Mouse (Mus musculus): ENCODE results near the gene Palld. TPM values are rescaled to one million over a fixed set of nuclear protein-coding genes. Genes with fewer than 3 reads are reported as not detected.
A peak's percentile ranks its signal among the peaks of the same experiment; 100 is the strongest.

The Palld gene
- polyA plus RNA-seq, 1 experiment from 2014 or later: 64.6 TPM

- Histone ChIP-seq H3K9ac (no peak overlapping the region), H3K4me2 (replicated peaks) (no peak overlapping the region), H3K36me3 (no peaks in the 10 kb centered on the region), H3K4me3 (no peak overlapping the region), H3K9me3 (replicated peaks) (no peaks in the 10 kb centered on the region), H3K27ac (peak overlapping the region; percentile 23), H3K27me3 (no peaks in the 10 kb centered on the region), H3K4me1 (peaks cover 6% of the 10 kb centered on the region; the same call in 1 of the 2 replicates)
- WGBS: 42% methylated on average over 7 of the region's 7 CpGs
- ATAC-seq (ENCODE audit: low FRiP score): no peak; the same call in 1 of the 2 replicates
Measured at GRCm38 (mm10) chr8:61848581-61849162, 53.8 kb downstream of the Palld start.

- H3K36me3 ChIP-seq: no peaks in the 10 kb centered on the region
- no peak overlapping the region for H3K4me3 ChIP-seq
- ATAC-seq (ENCODE audit: low FRiP score): no peak
- H3K4me2 ChIP-seq (replicated peaks): no peak overlapping the region
- H3K27me3 ChIP-seq: no peaks in the 10 kb centered on the region
- H3K27ac ChIP-seq: no peak overlapping the region
- H3K9me3 ChIP-seq (replicated peaks): no peaks in the 10 kb centered on the region
- peaks cover 6% of the 10 kb centered on the region; the same call in 1 of the 2 replicates for H3K4me1 ChIP-seq
- no peak overlapping the region for H3K9ac ChIP-seq
- 84% methylated on average over 5 of the region's 5 CpGs for WGBS
Measured at GRCm38 (mm10) chr8:61847494-61847893, 55.0 kb downstream of the Palld start.

GRCm38 (mm10) chr8:61844992-61845391 is 57.5 kb downstream of the Palld start:
- 82% methylated on average over 2 of the region's 2 CpGs for WGBS
- Histone ChIP-seq H3K4me2 (replicated peaks) (no peak overlapping the region), H3K27ac (no peak overlapping the region), H3K27me3 (no peaks in the 10 kb centered on the region), H3K4me3 (no peak overlapping the region), H3K36me3 (no peaks in the 10 kb centered on the region), H3K9ac (no peak overlapping the region), H3K9me3 (replicated peaks) (no peaks in the 10 kb centered on the region), H3K4me1 (peaks cover 6% of the 10 kb centered on the region; the same call in 1 of the 2 replicates)
- ATAC-seq (ENCODE audit: low FRiP score): no peak

GRCm38 (mm10) chr8:61844575-61844974 is 57.9 kb downstream of the Palld start:
- Histone ChIP-seq H3K4me2 (replicated peaks) (no peak overlapping the region), H3K4me3 (no peak overlapping the region), H3K36me3 (no peaks in the 10 kb centered on the region), H3K4me1 (peaks cover 6% of the 10 kb centered on the region; the same call in 1 of the 2 replicates), H3K27ac (no peak overlapping the region), H3K27me3 (no peaks in the 10 kb centered on the region), H3K9me3 (replicated peaks) (no peaks in the 10 kb centered on the region), H3K9ac (no peak overlapping the region)
- ATAC-seq (ENCODE audit: low FRiP score): no peak
- WGBS: 79% methylated on average over 4 of the region's 4 CpGs

- no peak overlapping the region for H3K4me2 ChIP-seq (replicated peaks)
- no peaks in the 10 kb centered on the region for H3K36me3 ChIP-seq
- peaks cover 2% of the 10 kb centered on the region; the same call in 1 of the 2 replicates for H3K4me1 ChIP-seq
- 89% methylated on average over 8 of the region's 8 CpGs for WGBS
- H3K27ac ChIP-seq: no peak overlapping the region
- no peak overlapping the region for H3K9ac ChIP-seq
- H3K4me3 ChIP-seq: no peak overlapping the region
- H3K9me3 ChIP-seq (replicated peaks): no peaks in the 10 kb centered on the region
- no peaks in the 10 kb centered on the region for H3K27me3 ChIP-seq
- ATAC-seq (ENCODE audit: low FRiP score): no peak
Measured at GRCm38 (mm10) chr8:61843776-61844175, 58.7 kb downstream of the Palld start.

GRCm38 (mm10) chr8:61833211-61833610 is 69.3 kb downstream of the Palld start:
- Histone ChIP-seq H3K4me2 (replicated peaks) (no peak overlapping the region), H3K9ac (no peak overlapping the region), H3K4me3 (no peak overlapping the region), H3K27ac (no peak overlapping the region), H3K9me3 (replicated peaks) (no peaks in the 10 kb centered on the region), H3K4me1 (no peaks in the 10 kb centered on the region), H3K36me3 (no peaks in the 10 kb centered on the region), H3K27me3 (no peaks in the 10 kb centered on the region)
- no peak for ATAC-seq (ENCODE audit: low FRiP score)
- WGBS: 86% methylated on average over 3 of the region's 3 CpGs

GRCm38 (mm10) chr8:61831944-61832343 is 70.5 kb downstream of the Palld start:
- Histone ChIP-seq H3K9ac (no peak overlapping the region), H3K9me3 (replicated peaks) (no peaks in the 10 kb centered on the region), H3K4me3 (no peak overlapping the region), H3K27me3 (no peaks in the 10 kb centered on the region), H3K4me2 (replicated peaks) (no peak overlapping the region), H3K36me3 (no peaks in the 10 kb centered on the region), H3K27ac (no peak overlapping the region), H3K4me1 (no peaks in the 10 kb centered on the region)
- 81% methylated on average over 4 of the region's 4 CpGs for WGBS
- no peak for ATAC-seq (ENCODE audit: low FRiP score)

GRCm38 (mm10) chr8:61830821-61831220 is 71.7 kb downstream of the Palld start:
- Histone ChIP-seq H3K9ac (no peak overlapping the region), H3K4me2 (replicated peaks) (no peak overlapping the region), H3K36me3 (no peaks in the 10 kb centered on the region), H3K4me1 (no peaks in the 10 kb centered on the region), H3K27me3 (no peaks in the 10 kb centered on the region), H3K4me3 (no peak overlapping the region), H3K27ac (no peak overlapping the region), H3K9me3 (replicated peaks) (no peaks in the 10 kb centered on the region)
- 53% methylated on average over 6 of the region's 6 CpGs for WGBS
- ATAC-seq (ENCODE audit: low FRiP score): no peak

- Histone ChIP-seq H3K9ac (no peak overlapping the region), H3K36me3 (no peaks in the 10 kb centered on the region), H3K27ac (no peak overlapping the region), H3K9me3 (replicated peaks) (no peaks in the 10 kb centered on the region), H3K27me3 (no peaks in the 10 kb centered on the region), H3K4me2 (replicated peaks) (no peak overlapping the region), H3K4me1 (peaks cover 12% of the 10 kb centered on the region), H3K4me3 (no peak overlapping the region)
- WGBS: 82% methylated on average over 3 of the region's 3 CpGs
- ATAC-seq (ENCODE audit: low FRiP score): no peak
Measured at GRCm38 (mm10) chr8:61824563-61824962, 77.9 kb downstream of the Palld start.

GRCm38 (mm10) chr8:61823157-61823556 is 79.3 kb downstream of the Palld start:
- ATAC-seq (ENCODE audit: low FRiP score): no peak
- peaks cover 12% of the 10 kb centered on the region for H3K4me1 ChIP-seq

GRCm38 (mm10) chr8:61803764-61804163 is 98.7 kb downstream of the Palld start:
- Histone ChIP-seq H3K4me1 (no peaks in the 10 kb centered on the region), H3K9me3 (replicated peaks) (no peaks in the 10 kb centered on the region), H3K9ac (no peak overlapping the region), H3K4me3 (no peak overlapping the region), H3K27me3 (no peaks in the 10 kb centered on the region), H3K36me3 (no peaks in the 10 kb centered on the region), H3K4me2 (replicated peaks) (no peak overlapping the region), H3K27ac (no peak overlapping the region)
- ATAC-seq (ENCODE audit: low FRiP score): no peak
- WGBS: 88% methylated on average over 2 of the region's 2 CpGs

More at GRCm38 (mm10) chr8:61823157-61823556, 79.3 kb downstream of the Palld start:
- H3K36me3 ChIP-seq: no peaks in the 10 kb centered on the region
- 32% methylated on average over 5 of the region's 5 CpGs for WGBS
- no peaks in the 10 kb centered on the region for H3K27me3 ChIP-seq
- no peak overlapping the region for H3K9ac ChIP-seq
- H3K9me3 ChIP-seq (replicated peaks): no peaks in the 10 kb centered on the region
- no peak overlapping the region for H3K4me3 ChIP-seq
- H3K27ac ChIP-seq: no peak overlapping the region
- H3K4me2 ChIP-seq (replicated peaks): no peak overlapping the region

- 84% methylated on average over 2 of the region's 2 CpGs for WGBS
- Histone ChIP-seq H3K4me2 (replicated peaks) (no peak overlapping the region), H3K36me3 (no peaks in the 10 kb centered on the region), H3K27ac (no peak overlapping the region), H3K9me3 (replicated peaks) (no peaks in the 10 kb centered on the region), H3K4me1 (no peaks in the 10 kb centered on the region), H3K27me3 (no peaks in the 10 kb centered on the region), H3K9ac (no peak overlapping the region), H3K4me3 (no peak overlapping the region)
- ATAC-seq (ENCODE audit: low FRiP score): no peak
Measured at GRCm38 (mm10) chr8:61802840-61803239, 99.7 kb downstream of the Palld start.

- H3K36me3 ChIP-seq: no peaks in the 10 kb centered on the region
- H3K9me3 ChIP-seq (replicated peaks): no peaks in the 10 kb centered on the region
- H3K9ac ChIP-seq: no peak overlapping the region
- no peaks in the 10 kb centered on the region for H3K4me1 ChIP-seq
- 76% methylated on average over 1 of the region's 1 CpGs for WGBS
- H3K27me3 ChIP-seq: no peaks in the 10 kb centered on the region
- no peak overlapping the region for H3K27ac ChIP-seq
- no peak overlapping the region for H3K4me3 ChIP-seq
- no peak for ATAC-seq (ENCODE audit: low FRiP score)
- H3K4me2 ChIP-seq (replicated peaks): no peak overlapping the region
Measured at GRCm38 (mm10) chr8:61797391-61797947, 105.0 kb downstream of the Palld start.
